Mouse (Mus musculus): ENCODE results near the gene Mtor.

Gene Mtor

DNA sequence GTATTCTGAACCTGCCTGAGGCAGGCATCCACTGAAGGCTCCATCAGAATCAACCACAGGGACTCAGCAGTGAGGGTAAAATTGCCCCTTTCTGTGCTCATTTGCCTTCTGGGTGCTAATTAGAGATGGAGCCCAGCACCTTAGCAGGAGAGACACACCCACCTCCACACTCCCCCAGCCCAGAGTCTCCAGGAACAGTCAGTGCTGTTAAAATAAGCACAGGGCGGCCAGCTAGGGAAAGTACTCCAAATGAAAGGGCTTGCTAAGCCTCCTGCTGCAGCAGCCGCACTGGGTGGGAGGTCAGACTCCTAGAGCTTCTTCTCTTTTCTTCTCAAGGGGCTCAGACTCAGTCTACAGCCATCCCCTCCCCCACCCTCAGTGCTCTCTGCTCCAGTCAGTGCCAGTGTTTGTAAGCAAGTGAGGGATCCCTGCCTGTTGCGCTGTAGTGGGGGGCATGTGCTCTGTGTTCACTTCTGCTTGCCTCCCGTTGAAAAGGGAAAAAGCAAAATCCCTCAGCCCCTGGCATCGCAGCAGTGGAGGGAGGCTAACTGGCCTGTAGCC lies 69.9 kb downstream of the Mtor start:
- in situ Hi-C loops (cut with MboI; ENCODE audit: unreplicated experiment in 2 of 2), result no loop called here

DNA sequence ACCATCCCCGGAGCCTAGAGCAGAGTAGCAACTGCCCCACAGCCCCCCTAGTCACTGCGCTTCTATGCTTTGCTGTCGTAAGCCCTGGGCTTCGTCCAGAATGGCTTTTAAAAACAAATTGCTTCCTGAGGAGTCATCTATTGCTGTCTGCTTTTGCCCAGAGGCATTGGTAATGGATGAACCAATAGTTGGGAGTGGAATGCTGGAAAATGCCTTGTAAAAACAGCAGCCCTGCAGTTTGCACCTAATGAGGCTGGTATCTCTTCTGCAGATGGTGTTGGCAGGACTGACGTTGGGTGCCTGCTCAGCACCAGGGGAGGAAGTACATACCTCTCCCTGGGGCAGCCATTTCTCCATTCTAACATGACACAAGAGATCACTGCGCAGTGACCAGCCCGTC lies 75.1 kb downstream of the Mtor start:
- in situ Hi-C loops (cut with MboI; ENCODE audit: unreplicated experiment in 2 of 2), result no loop called here

DNA sequence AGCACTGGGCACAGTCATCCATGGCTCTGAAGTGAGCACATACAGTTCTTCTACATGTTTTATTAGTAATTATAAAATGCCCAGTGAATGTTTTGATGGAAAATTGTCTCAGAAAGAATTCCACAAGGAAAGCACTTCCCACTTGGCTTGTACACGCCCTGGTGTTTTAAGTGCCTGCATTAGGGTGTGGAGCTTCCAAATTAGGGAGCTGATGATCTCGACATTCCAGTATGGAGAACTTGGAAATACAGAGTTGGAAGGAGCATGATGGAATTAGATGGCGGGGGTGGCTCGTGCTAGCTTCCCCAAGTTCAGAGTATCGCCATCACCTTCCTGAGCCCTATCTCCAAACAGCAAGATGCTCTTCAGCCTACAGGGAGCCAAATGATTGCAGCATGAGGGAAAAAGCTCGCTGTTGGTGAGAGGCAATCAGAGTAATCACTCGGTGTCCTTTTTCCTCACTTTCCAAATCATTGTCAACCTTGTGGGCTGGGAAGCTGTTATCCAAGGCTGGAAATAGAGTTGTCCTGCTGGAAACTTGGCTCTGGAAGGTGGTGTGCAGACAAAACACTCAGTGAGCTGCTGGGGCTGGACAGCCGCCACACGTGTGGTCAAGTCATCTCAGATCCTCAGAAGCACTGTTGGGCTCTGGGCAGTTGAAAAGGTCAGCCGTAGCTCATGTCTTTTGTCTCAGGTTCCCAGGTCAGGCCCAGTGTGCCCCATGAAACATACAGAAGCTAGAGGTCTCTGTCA lies 78.9 kb downstream of the Mtor start:
- in situ Hi-C loops (cut with MboI; ENCODE audit: unreplicated experiment in 2 of 2), result loop anchor here (5.0 to 25.0 kb wide), 2 partner anchors 35 to 835 kb away; no protein-coding TSS in a partner anchor

DNA sequence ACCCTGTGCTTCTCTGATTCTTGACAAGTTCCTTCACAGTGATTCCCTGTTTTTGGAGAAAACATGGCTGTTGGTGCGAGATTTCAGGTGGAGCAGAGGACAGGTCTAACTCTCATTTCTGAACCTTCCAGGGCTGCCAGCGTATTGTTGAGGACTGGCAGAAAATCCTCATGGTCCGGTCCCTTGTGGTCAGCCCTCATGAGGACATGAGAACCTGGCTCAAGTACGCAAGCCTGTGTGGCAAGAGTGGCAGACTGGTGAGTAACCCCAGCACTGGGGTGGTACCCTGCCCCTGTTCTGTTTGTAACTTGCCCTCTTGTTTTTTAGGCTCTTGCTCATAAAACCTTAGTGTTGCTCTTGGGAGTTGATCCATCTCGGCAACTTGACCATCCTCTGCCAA lies 81.9 kb downstream of the Mtor start:
- in situ Hi-C loops (cut with MboI; ENCODE audit: unreplicated experiment in 2 of 2), result loop anchor here in 1 of 2 experiments (25.0 kb wide), 1 partner anchor 832 kb away; no protein-coding TSS in a partner anchor

DNA sequence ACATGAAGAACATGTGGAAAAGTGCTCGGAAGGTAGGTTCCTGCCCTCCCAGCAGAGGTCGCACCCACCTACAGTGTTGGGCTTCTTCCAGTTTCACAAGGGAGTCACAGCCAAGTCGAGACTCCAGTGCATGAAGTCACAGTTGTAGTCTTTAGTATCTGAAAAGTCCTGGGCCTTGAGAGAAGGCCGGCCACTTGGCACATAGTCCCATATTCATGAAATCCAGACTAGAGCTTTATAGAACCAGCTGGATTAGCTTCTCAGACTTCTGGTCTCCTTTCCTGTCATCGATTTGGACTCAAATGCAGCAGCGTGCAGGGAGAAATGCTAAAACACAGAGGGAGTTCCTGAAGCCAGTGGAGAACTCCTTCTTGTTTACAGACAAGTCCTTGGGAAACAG lies 82.4 kb downstream of the Mtor start:
- in situ Hi-C loops (cut with MboI; ENCODE audit: unreplicated experiment in 2 of 2), result loop anchor here in 1 of 2 experiments (25.0 kb wide), 1 partner anchor 832 kb away; no protein-coding TSS in a partner anchor

DNA sequence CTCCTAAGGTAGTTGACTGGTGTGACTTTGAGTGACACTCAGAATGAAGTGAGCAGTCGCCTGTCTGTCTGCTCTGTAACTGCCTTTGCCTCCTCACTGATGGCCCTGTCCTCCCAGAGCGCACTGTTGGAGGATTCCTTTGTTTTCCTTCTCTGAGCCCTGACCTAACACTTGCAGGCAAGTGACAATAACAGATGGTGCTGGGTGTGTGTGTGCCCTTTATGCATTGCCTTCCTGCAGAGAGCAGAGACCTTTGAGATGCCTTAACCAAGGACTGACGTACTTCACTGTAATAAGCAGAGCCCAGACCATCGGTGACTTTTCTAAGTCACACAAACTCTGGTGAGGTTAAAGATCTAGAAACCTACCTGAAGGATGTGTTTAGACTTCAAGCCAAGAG lies 82.9 kb downstream of the Mtor start:
- in situ Hi-C loops (cut with MboI; ENCODE audit: unreplicated experiment in 2 of 2), result loop anchor here in 1 of 2 experiments (25.0 kb wide), 1 partner anchor 831 kb away; no protein-coding TSS in a partner anchor

DNA sequence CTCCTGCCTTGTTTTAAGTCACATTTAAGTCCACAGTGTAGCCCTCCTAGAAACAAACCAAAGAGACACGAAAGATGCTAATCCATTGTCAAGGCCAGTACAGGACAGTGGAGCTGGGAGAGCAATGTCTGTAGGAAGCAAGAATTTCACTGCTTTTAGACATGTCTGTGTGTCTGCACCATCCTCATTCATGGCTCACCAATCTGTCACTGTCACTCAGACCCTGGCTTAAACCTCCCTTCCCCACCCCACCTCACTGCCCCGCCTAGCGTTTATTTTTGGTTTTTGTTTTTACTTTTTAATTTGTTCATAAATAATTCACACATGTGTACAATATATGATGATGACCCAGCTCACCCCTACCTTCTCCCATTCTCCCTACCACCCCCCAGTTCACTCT lies 84.1 kb downstream of the Mtor start:
- in situ Hi-C loops (cut with MboI; ENCODE audit: unreplicated experiment in 2 of 2), result loop anchor here in 1 of 2 experiments (25.0 kb wide), 1 partner anchor 830 kb away; no protein-coding TSS in a partner anchor

DNA sequence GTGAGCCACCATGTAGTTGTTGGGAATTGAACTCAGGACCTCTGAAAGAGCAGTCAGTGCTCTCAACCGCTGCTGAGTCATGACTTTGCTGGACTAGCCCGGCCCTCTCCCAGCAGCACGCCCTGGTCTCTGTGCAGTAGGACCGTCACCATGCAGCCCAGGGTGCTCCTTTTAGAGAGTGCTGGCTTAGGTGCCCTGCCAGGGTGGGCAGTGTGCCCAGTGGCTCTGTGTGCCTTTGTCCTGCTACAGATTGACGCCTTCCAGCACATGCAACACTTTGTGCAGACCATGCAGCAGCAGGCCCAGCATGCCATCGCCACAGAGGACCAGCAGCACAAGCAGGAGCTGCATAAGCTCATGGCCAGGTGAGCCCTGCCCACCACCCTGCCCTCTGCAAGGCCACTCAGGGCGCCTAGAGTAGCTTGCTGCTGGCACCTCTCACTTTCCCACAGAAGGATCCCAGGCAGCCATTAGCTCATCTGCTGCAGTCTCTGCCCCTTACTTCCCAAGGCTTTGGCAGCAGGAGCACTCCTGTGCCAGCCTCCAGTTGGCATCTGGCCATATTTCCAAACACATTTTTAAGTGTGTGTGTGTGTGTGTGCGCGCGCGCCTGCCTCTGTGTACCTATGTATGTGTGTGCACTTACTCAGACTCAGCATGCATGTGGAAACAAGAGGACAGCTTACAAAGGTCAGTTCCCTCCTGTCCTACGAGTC lies 85.4 kb downstream of the Mtor start:
- in situ Hi-C loops (cut with MboI; ENCODE audit: unreplicated experiment in 2 of 2), result loop anchor here in 1 of 2 experiments (25.0 kb wide), 1 partner anchor 829 kb away; no protein-coding TSS in a partner anchor

DNA sequence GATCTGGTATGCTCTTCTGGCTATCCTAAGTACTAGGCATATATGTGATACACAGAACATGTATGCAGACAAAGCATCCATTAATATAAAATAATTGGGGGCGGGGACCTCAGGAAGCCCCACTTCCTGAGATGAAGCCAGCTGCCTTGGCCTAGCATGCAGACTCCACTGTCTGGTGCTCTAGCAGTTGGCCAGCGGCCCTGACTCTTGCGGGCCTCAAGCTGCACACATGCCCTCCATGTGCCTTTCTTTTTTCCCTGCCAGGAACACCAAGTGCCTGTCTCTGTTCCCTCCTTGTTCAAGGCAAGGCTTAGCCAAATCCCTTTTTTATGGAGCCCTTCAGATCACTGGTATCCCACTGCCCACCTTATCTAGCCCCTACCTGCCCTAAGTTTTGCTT lies 87.5 kb downstream of the Mtor start:
- in situ Hi-C loops (cut with MboI; ENCODE audit: unreplicated experiment in 2 of 2), result loop anchor here in 1 of 2 experiments (25.0 kb wide), 1 partner anchor 826 kb away; no protein-coding TSS in a partner anchor

DNA sequence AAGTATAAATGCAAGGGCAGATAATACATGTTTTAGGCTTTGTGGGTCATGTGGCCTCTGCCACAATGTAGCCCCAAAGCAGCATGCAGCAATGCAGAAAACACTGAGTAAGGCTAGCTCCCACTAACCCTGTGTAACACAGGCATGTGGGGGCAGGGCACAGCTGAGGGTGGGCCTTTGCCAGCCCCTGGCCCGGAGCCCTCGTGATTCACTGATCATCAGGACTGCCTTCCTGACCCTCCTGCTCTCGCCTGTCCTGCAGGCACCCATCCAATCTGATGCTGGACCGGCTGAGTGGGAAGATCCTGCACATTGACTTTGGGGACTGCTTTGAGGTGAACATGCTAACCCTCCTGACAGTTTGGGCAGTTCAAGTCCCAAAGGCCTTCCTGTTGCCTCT lies 100.7 kb downstream of the Mtor start:
- in situ Hi-C loops (cut with MboI; ENCODE audit: unreplicated experiment in 2 of 2), result loop anchor here in 1 of 2 experiments (5.0 to 25.0 kb wide), 3 partner anchors 52 to 813 kb away; no protein-coding TSS in a partner anchor

DNA sequence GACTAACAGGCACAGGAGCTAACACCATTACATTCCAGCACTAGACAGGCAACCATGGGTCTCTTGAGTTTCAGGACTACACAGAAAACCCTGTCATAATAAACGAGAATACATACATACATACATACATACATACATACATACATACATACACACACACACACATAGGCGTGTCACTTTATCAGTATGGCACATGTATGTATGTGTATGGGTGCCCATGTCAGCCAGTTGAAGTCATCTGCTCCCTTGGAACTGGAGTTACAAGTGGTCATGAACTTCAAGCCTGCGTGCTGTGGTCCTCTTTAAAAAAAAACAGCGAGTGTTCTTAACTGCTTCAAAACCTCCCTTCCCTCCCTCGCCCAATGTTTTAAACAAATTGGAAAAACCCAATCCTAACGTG lies 109.4 kb downstream of the Mtor start:
- in situ Hi-C loops (cut with MboI; ENCODE audit: unreplicated experiment in 2 of 2), result loop anchor here in 1 of 2 experiments (10.0 kb wide), 1 partner anchor 47 kb away; the partner anchor contains the start of gene Masp2

DNA sequence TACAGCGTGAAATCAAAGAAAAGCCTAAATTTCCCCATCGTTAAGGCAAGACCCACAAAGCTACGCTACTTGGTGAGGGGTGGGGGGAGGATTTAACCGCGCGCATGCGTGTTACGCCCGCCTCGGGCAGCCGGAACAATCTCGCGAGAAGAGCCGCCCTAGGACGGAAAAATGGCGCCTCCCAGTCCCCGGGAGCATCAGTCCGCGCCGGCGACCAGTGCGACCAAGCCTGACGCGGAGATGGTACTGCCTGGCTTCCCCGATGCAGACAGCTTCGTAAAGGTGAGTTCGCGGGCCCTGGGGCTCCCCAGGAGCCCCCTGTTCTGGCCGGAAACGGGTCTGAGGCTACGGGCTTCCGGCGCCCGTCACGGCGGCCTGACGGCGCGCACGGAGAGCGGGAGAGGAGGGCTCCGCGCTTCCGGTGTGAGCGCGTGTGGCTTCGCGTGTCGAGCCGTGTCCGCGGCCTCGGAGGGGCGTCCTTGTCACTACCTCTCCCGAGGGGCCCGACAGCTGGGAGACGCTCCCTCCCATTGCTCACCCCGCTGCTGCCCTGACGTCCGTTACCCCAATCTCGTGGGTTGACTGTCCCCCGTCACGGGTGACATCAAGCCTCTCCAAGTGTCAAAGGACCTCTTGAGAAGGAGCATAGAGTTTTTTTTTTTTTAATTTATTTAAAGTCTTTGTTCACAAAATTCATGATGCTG lies 110.0 kb downstream of the Mtor start, which contains the start of gene Exosc10:
Exosc10 (plus strand) TSS at position 133 of the 704 bp plus-strand sequence.
- in situ Hi-C loops (cut with MboI; ENCODE audit: unreplicated experiment in 2 of 2), result loop anchor here in 1 of 2 experiments (10.0 kb wide), 1 partner anchor 46 kb away; the partner anchor contains the start of gene Masp2

DNA sequence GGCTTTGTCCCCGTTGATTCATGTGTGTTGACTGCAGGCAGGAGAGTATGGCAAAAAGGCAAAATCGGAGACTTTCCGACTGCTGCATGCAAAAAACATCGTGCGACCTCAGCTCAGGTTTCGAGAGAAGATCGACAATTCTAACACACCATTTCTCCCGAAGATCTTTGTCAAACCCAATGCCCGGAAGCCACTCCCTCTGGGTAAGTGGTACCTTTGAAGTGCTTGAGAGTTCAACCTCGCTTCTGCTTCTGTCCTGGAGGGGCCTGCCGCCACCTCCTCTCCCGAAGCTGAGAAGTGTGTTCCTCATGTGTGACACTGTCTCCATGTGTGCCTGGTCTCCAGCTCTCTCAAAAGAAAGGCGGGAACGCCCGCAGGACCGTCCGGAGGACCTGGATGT lies 114.3 kb downstream of the Mtor start:
- in situ Hi-C loops (cut with MboI; ENCODE audit: unreplicated experiment in 2 of 2), result no loop called here

DNA sequence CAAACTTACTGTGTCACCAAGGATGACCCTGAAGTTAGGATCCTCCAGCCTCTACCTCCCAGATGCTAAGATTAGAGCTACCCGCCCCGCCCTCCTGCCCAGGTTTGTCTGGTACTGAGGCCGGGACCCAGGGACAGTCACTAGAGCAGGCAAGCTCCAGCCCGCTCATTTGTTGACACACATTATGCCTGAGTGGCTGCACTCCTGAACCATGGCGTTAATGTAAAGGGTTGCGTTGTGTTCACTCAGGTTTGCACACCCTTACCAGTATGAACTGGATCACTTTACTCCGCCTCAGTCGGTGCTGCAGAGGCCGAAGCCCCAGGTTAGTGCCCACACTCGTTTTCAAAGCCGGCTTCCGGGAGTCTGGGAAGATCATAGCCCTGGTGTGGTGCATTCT lies 115.2 kb downstream of the Mtor start:
- in situ Hi-C loops (cut with MboI; ENCODE audit: unreplicated experiment in 2 of 2), result no loop called here

DNA sequence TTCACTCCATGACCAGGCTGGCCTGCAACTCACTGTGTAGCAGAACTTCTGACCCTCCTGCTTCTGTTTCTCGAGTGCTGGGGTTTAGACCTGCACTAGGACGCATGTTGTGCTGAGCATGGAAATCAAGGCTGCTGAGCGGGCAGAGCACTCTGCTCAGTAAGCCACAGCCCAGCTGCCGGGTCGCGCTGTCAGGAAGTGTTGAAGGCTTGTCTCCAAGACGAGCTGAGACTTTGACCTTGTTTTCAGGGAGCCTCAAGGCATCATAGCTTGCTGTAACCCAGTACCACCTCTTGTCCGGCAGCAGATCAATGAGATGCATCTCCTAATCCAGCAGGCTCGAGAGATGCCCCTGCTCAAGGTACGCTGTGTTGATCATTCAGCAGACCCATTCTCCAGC lies 121.7 kb downstream of the Mtor start:
- in situ Hi-C loops (cut with MboI; ENCODE audit: unreplicated experiment in 2 of 2), result loop anchor here in 1 of 2 experiments (5.0 kb wide), 1 partner anchor 37 kb away; no protein-coding TSS in a partner anchor

DNA sequence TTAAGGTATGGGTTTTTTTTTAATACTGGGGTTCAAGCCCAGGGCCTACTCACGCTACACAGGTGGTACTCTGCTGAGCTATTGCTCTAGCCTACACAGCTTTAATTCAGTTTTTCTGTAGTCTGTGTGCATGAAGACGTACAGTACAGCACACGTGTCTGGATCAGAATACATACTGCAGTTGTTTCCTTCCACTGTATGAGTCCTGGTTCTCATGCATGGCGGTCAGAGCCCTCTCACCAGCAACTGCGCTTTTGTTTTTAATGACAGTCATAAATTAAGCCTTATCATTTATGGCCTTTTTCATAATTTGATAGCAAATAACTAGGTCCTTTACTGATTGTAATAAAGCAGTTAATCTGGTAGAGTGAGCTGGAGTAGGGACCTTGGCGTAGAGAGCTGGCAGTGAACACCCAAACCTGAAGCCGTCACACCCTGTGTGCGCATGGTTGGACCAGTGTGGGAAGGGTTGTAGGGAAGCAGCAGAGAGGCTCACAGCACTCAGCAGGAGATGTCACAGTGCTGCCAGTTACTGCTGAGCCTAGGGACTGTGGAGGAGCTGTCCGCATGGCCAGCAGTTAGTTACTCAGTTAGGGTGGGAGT lies 122.4 kb downstream of the Mtor start:
- in situ Hi-C loops (cut with MboI; ENCODE audit: unreplicated experiment in 2 of 2), result loop anchor here in 1 of 2 experiments (5.0 kb wide), 1 partner anchor 37 kb away; no protein-coding TSS in a partner anchor

DNA sequence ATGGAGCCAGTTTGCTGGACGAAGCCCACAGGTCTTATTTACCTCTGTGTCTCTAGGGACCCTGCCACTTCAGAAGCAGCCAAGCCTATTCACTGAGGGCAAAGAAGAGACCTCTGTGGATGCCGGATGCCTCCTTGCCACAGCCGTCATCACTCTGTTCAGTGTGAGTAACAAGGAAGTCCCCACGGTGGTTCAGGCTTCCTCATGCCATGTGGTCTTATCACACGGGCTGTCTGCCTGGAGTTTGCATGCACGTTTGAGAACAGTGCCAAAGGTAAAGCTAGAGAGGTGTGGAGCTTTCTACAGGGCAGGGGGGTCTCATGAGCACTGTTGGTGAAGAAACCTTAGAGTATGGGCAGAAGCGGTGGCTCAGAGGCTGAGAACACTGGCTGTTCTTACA lies 124.8 kb downstream of the Mtor start:
- in situ Hi-C loops (cut with MboI; ENCODE audit: unreplicated experiment in 2 of 2), result loop anchor here in 1 of 2 experiments (5.0 kb wide), 1 partner anchor 34 kb away; no protein-coding TSS in a partner anchor

DNA sequence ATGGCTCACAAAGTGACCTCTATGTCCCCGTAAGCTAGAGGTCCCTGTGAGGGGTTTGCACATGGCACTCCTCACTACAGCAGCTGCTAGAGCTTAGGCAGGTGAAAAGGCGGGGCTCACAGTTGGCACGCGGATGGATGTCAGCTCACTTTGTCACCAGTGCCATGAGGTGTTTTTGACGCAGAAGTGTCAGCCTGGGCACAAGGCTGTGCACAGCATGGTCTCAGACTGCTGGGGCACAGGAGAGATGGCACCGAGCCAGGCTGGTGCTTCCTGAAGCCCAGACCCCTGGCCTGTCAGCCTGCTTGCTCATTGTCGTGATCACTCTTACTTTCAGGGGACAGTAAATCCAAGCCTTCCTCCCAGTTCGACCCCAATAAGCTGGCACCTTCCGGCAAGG lies 132.4 kb downstream of the Mtor start:
- in situ Hi-C loops (cut with MboI; ENCODE audit: unreplicated experiment in 2 of 2), result no loop called here

DNA sequence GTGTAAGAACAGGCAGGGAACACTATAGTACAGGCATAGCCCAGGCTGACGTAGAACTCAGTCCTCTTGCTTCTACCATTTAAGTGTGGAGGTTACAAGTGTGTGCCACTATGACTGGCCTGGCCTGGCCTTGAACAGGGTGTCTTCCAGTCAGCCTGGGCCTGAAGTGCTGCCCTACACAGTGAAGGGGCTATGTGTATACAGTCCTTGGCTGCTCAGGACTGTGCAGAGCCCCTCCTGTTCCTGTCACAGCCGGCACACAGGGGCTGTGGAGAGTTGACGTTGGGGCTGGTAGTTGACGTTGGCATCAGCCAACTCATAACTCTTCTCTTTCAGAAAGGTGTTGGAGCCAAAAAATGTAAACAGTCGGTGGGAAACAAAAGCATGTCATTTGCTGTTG lies 133.0 kb downstream of the Mtor start:
- in situ Hi-C loops (cut with MboI; ENCODE audit: unreplicated experiment in 2 of 2), result no loop called here

DNA sequence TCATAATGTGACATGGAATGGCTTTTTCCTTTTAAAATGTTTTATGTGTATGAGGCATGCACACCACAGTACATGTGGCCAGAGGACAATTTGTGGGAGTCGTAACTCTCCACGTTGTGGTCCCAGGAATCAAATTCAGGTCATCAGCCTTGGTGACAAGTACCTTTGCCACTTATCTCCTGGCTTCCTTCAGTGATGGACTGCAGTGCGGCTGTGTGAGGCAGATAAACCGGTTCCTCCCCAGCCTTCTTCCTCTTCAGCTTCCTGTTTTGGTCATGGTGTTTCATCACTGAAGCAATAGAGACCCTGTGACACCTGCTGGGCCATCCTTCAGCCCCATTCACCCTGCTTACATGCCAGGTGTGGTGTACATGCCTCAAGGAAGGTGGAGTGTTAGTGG lies 134.8 kb downstream of the Mtor start:
- in situ Hi-C loops (cut with MboI; ENCODE audit: unreplicated experiment in 2 of 2), result no loop called here

All from v-Abl transformed pro-B cells (cell line).